Mouse (Mus musculus) liver, adult 2 months (tissue): ENCODE measurements around the gene Ces5a.

Experiments used
- CTCF ChIP-seq: fragments of 200-500 bp; IDR thresholded peaks from 2 replicates; pipeline ENCODE4 v1.5.1; 2011; ENCODE audit warnings: low read depth, low read length, control low read depth
- POLR2A ChIP-seq: fragments of 200-500 bp; IDR thresholded peaks from 2 replicates; pipeline ENCODE4 v1.6.1; 2011; ENCODE audit warnings: low read length, control low read depth; ENCODE audit not compliant: insufficient read depth; ENCODE audit errors: extremely low read depth

- no peak for TF ChIP-seq POLR2A
- no peak for TF ChIP-seq CTCF
Measured at GRCm38 (mm10) chr8:93559696-93560095, 24.1 kb upstream of the Ces5a start.
